Mouse (Mus musculus) heart, postnatal 0 days (tissue): ENCODE measurements around the gene Mxi1.

ENCODE experiments used
- CTCF ChIP-seq: IDR thresholded peaks from 2 replicates; pipeline ENCODE4 v1.5.1; 2016; ENCODE audit warnings: antibody characterized with exemption, control low read depth, low read depth
- EP300 ChIP-seq: IDR thresholded peaks from 2 replicates; pipeline ENCODE4 v1.6.1; 2016; ENCODE audit warnings: antibody characterized with exemption, low read depth

- TF ChIP-seq CTCF (no peak), EP300 (no peak)
Measured at GRCm38 (mm10) chr19:53389417-53389816, 79.1 kb downstream of the Mxi1 start.
